Mouse (Mus musculus) cerebellum, adult 11-12 months (tissue): Measurements from ENCODE around the gene Zfyve27.

Experiments used
- DNase-seq: peaks from one replicate; pipeline ENCODE4 v3.0.0; 2022

Zfyve27 gene

GRCm38 (mm10) chr19:42243401-42243800 is 79.7 kb downstream of the Zfyve27 start:
- DNase-seq, result no peak
